Mouse (Mus musculus) limb, embryonic 13.5 days (tissue): Measurements from ENCODE around the gene Ggt1. TPM values are rescaled to one million over a fixed set of nuclear protein-coding genes. Genes with fewer than 3 reads are reported as not detected.

Experiments
- ATAC-seq: fragments of 200-750 bp; cut with Nextera tagmentation; 2 replicates; pipeline ENCODE4 v1.8.0; 2017; ENCODE audit warnings: low read depth, moderate number of reproducible peaks, moderate TSS enrichment; ENCODE audit not compliant: low FRiP score
- H3K27ac ChIP-seq: fragments of 300-500 bp; sonication (generic); 2 replicates; pipeline ENCODE4 v1.5.1; 2015; ENCODE audit warnings: inconsistent platforms, mild to moderate bottlenecking, moderate library complexity
- H3K27me3 ChIP-seq: fragments of 300-500 bp; sonication (generic); 2 replicates; pipeline ENCODE4 v1.6.1; 2015; ENCODE audit warnings: mild to moderate bottlenecking, inconsistent platforms
- H3K36me3 ChIP-seq: fragments of 300-500 bp; sonication (generic); 2 replicates; pipeline ENCODE4 v1.6.1; 2015; ENCODE audit warnings: inconsistent platforms, mild to moderate bottlenecking, moderate library complexity
- H3K4me1 ChIP-seq: fragments of 300-500 bp; sonication (generic); 2 replicates; pipeline ENCODE4 v1.6.1; 2015; ENCODE audit warnings: inconsistent platforms
- H3K4me2 ChIP-seq: fragments of 300-500 bp; sonication (generic); replicated peaks from 2 replicates; pipeline ENCODE4 v1.6.1; 2015; ENCODE audit warnings: inconsistent platforms, mild to moderate bottlenecking, moderate library complexity
- H3K4me3 ChIP-seq: fragments of 300-500 bp; sonication (generic); 2 replicates; pipeline ENCODE4 v1.5.1; 2015; ENCODE audit warnings: moderate library complexity, mild to moderate bottlenecking, inconsistent platforms
- H3K9ac ChIP-seq: fragments of 300-500 bp; sonication (generic); 2 replicates; pipeline ENCODE4 v1.6.1; 2015; ENCODE audit warnings: mild to moderate bottlenecking, inconsistent platforms
- H3K9me3 ChIP-seq: fragments of 300-500 bp; sonication (generic); 2 replicates; pipeline ENCODE4 v1.6.1; 2016; ENCODE audit warnings: inconsistent platforms
- WGBS: fragments of 180-500 bp; shearing (Covaris S2); methylation state at CpG from one replicate; pipeline ENCODE4 v1.1.7; 2015; 5-methylcytosine and 5-hydroxymethylcytosine counted together
- polyA plus RNA-seq: library from polyadenylated mRNA; unstranded; fragments of >200 nt; fragmentation: Nextera tagmentation; extraction: Ambion mirVana; gene quantifications from 2 replicates; pipeline ENCODE4 v1.2.1, GENCODE M21; 2015

Gene Ggt1
- polyA plus RNA-seq, 1 experiment from 2014 or later: 0.57 TPM

GRCm38 (mm10) chr10:75610486-75610885 is 49.1 kb downstream of the Ggt1 start:
- H3K27ac ChIP-seq: no peak overlapping the region
- no peaks in the 10 kb centered on the region for H3K4me1 ChIP-seq
- H3K36me3 ChIP-seq: no peaks in the 10 kb centered on the region
- H3K9ac ChIP-seq: no peak overlapping the region
- no peaks in the 10 kb centered on the region for H3K9me3 ChIP-seq
- H3K4me2 ChIP-seq: no peak overlapping the region
- WGBS: 50% methylated on average over 7 of the region's 7 CpGs
- H3K4me3 ChIP-seq: no peak overlapping the region
- ATAC-seq: no peak
- H3K27me3 ChIP-seq: no peaks in the 10 kb centered on the region

GRCm38 (mm10) chr10:75616044-75616443 is 54.6 kb downstream of the Ggt1 start:
- ATAC-seq: no peak
- Histone ChIP-seq H3K4me1 (no peaks in the 10 kb centered on the region), H3K36me3 (no peaks in the 10 kb centered on the region), H3K9me3 (no peaks in the 10 kb centered on the region), H3K4me3 (no peak overlapping the region), H3K27me3 (no peaks in the 10 kb centered on the region), H3K4me2 (no peak overlapping the region), H3K9ac (no peak overlapping the region), H3K27ac (no peak overlapping the region)
- WGBS: 89% methylated on average over 4 of the region's 4 CpGs

- no peak overlapping the region for H3K27ac ChIP-seq
- no peak overlapping the region for H3K9ac ChIP-seq
- H3K9me3 ChIP-seq: no peaks in the 10 kb centered on the region
- no peak for ATAC-seq
- no peaks in the 10 kb centered on the region for H3K36me3 ChIP-seq
- H3K4me1 ChIP-seq: no peaks in the 10 kb centered on the region
- H3K4me2 ChIP-seq: no peak overlapping the region
- 50% methylated on average over 3 of the region's 3 CpGs for WGBS
- H3K4me3 ChIP-seq: no peak overlapping the region
- no peaks in the 10 kb centered on the region for H3K27me3 ChIP-seq
Observed at GRCm38 (mm10) chr10:75620818-75621217, 59.4 kb downstream of the Ggt1 start.

- no peaks in the 10 kb centered on the region for H3K4me1 ChIP-seq
- no peak overlapping the region for H3K27ac ChIP-seq
- H3K9me3 ChIP-seq: no peaks in the 10 kb centered on the region
- H3K4me2 ChIP-seq: no peak overlapping the region
- no peaks in the 10 kb centered on the region for H3K27me3 ChIP-seq
- no peak overlapping the region for H3K4me3 ChIP-seq
- H3K9ac ChIP-seq: no peak overlapping the region
- H3K36me3 ChIP-seq: no peaks in the 10 kb centered on the region
- WGBS: 47% methylated on average over 6 of the region's 6 CpGs
- no peak for ATAC-seq
Observed at GRCm38 (mm10) chr10:75625920-75626319, 64.5 kb downstream of the Ggt1 start.

GRCm38 (mm10) chr10:75626991-75627390 is 65.6 kb downstream of the Ggt1 start:
- no peak overlapping the region for H3K4me3 ChIP-seq
- no peaks in the 10 kb centered on the region for H3K27me3 ChIP-seq
- ATAC-seq: no peak
- no peaks in the 10 kb centered on the region for H3K4me1 ChIP-seq
- no peak overlapping the region for H3K27ac ChIP-seq
- 74% methylated on average over 3 of the region's 3 CpGs for WGBS
- H3K9me3 ChIP-seq: no peaks in the 10 kb centered on the region
- no peak overlapping the region for H3K9ac ChIP-seq
- H3K4me2 ChIP-seq: no peak overlapping the region
- no peaks in the 10 kb centered on the region for H3K36me3 ChIP-seq

- Histone ChIP-seq H3K4me1 (no peaks in the 10 kb centered on the region), H3K27ac (no peak overlapping the region), H3K9me3 (no peaks in the 10 kb centered on the region), H3K4me2 (no peak overlapping the region), H3K27me3 (no peaks in the 10 kb centered on the region), H3K9ac (no peak overlapping the region), H3K4me3 (no peak overlapping the region), H3K36me3 (no peaks in the 10 kb centered on the region)
- 75% methylated on average over 3 of the region's 3 CpGs for WGBS
- no peak for ATAC-seq
Observed at GRCm38 (mm10) chr10:75627490-75627889, 66.1 kb downstream of the Ggt1 start.

- peak; percentile 81 for ATAC-seq
- 41% methylated on average over 5 of the region's 5 CpGs for WGBS
- H3K4me2 ChIP-seq: no peak overlapping the region
- no peak overlapping the region for H3K4me3 ChIP-seq
- H3K9me3 ChIP-seq: no peaks in the 10 kb centered on the region
- no peaks in the 10 kb centered on the region for H3K4me1 ChIP-seq
- H3K27ac ChIP-seq: no peak overlapping the region
- no peaks in the 10 kb centered on the region for H3K36me3 ChIP-seq
- no peak overlapping the region for H3K9ac ChIP-seq
- no peaks in the 10 kb centered on the region for H3K27me3 ChIP-seq
Observed at GRCm38 (mm10) chr10:75632633-75633032, 71.2 kb downstream of the Ggt1 start.

- ATAC-seq: peak; percentile 80
- H3K36me3 ChIP-seq: no peaks in the 10 kb centered on the region
- H3K27me3 ChIP-seq: no peaks in the 10 kb centered on the region
- H3K4me3 ChIP-seq: no peak overlapping the region
- no peak overlapping the region for H3K4me2 ChIP-seq
- WGBS: 66% methylated on average over 5 of the region's 5 CpGs
- no peak overlapping the region for H3K27ac ChIP-seq
- H3K9ac ChIP-seq: no peak overlapping the region
- H3K9me3 ChIP-seq: no peaks in the 10 kb centered on the region
- H3K4me1 ChIP-seq: no peaks in the 10 kb centered on the region
Observed at GRCm38 (mm10) chr10:75633048-75633447, 71.6 kb downstream of the Ggt1 start.

- no peak for ATAC-seq
- H3K9me3 ChIP-seq: no peaks in the 10 kb centered on the region
- no peaks in the 10 kb centered on the region for H3K27me3 ChIP-seq
- no peak overlapping the region for H3K27ac ChIP-seq
- no peak overlapping the region for H3K9ac ChIP-seq
- H3K4me3 ChIP-seq: no peak overlapping the region
- H3K4me1 ChIP-seq: no peaks in the 10 kb centered on the region
- H3K4me2 ChIP-seq: no peak overlapping the region
- no peaks in the 10 kb centered on the region for H3K36me3 ChIP-seq
- WGBS: 76% methylated on average over 14 of the region's 14 CpGs
Observed at GRCm38 (mm10) chr10:75633576-75634139, 72.3 kb downstream of the Ggt1 start.

GRCm38 (mm10) chr10:75634610-75635009 is 73.2 kb downstream of the Ggt1 start:
- Histone ChIP-seq H3K4me3 (no peak overlapping the region), H3K27me3 (no peaks in the 10 kb centered on the region), H3K9ac (no peak overlapping the region), H3K36me3 (no peaks in the 10 kb centered on the region), H3K4me2 (no peak overlapping the region), H3K27ac (no peak overlapping the region), H3K9me3 (no peaks in the 10 kb centered on the region), H3K4me1 (no peaks in the 10 kb centered on the region)
- 95% methylated on average over 8 of the region's 8 CpGs for WGBS
- no peak for ATAC-seq

GRCm38 (mm10) chr10:75635019-75635692 is 73.8 kb downstream of the Ggt1 start:
- Histone ChIP-seq H3K27ac (no peak overlapping the region), H3K4me3 (no peak overlapping the region), H3K4me2 (no peak overlapping the region), H3K27me3 (no peaks in the 10 kb centered on the region), H3K36me3 (no peaks in the 10 kb centered on the region), H3K9me3 (no peaks in the 10 kb centered on the region), H3K4me1 (no peaks in the 10 kb centered on the region), H3K9ac (no peak overlapping the region)
- WGBS: 68% methylated on average over 14 of the region's 14 CpGs
- ATAC-seq: no peak

- H3K4me2 ChIP-seq: no peak overlapping the region
- no peaks in the 10 kb centered on the region for H3K4me1 ChIP-seq
- H3K9ac ChIP-seq: no peak overlapping the region
- whole genome bisulfite sequencing: 7% methylated on average over 9 of the region's 9 CpGs
- H3K4me3 ChIP-seq: no peak overlapping the region
- no peaks in the 10 kb centered on the region for H3K9me3 ChIP-seq
- ATAC-seq: no peak
- no peaks in the 10 kb centered on the region for H3K36me3 ChIP-seq
- H3K27me3 ChIP-seq: no peaks in the 10 kb centered on the region
- no peak overlapping the region for H3K27ac ChIP-seq
Observed at GRCm38 (mm10) chr10:75635693-75636055, 74.3 kb downstream of the Ggt1 start.
